ENCODE assay signal across 7 mouse cellular contexts in genomic region chr17:42876904-42877425, GRCm38 (mm10). TPM values are rescaled to one million over a fixed set of nuclear protein-coding genes. Genes with fewer than 3 reads are reported as not detected.
DNase-seq lines count a peak whose midpoint lies in the region; ATAC-seq and TF ChIP-seq lines count a peak whose summit lies in the region.

No protein-coding gene starts in this region.

- peak overlapping the region; percentile 91 for H3K4me2 ChIP-seq in lung, postnatal 0 days (replicated peaks; ENCODE audit: low read depth, low read length)
- peak overlapping the region; percentile 67 for H3K4me2 ChIP-seq in embryonic facial prominence, embryonic 15.5 days (replicated peaks)
- peak overlapping the region; percentile 77 for H3K4me2 ChIP-seq in limb, embryonic 11.5 days (ENCODE audit: low read depth, severe bottlenecking)
- peak overlapping the region; percentile 68 for H3K4me2 ChIP-seq in stomach, embryonic 14.5 days (replicated peaks; ENCODE audit: low read depth, low read length)

- 11% methylated on average over 13 of the region's 13 CpGs for WGBS in lung, postnatal 0 days
- 24% methylated on average over 13 of the region's 13 CpGs for WGBS in embryonic facial prominence, embryonic 15.5 days
- 36% methylated on average over 13 of the region's 13 CpGs for WGBS in limb, embryonic 11.5 days
- 25% methylated on average over 13 of the region's 13 CpGs for WGBS in stomach, embryonic 14.5 days

- no peaks in the 10 kb centered on the region for H3K27me3 ChIP-seq in lung, postnatal 0 days (replicated peaks; ENCODE audit: insufficient read depth, low read length)
- H3K27me3 ChIP-seq in embryonic facial prominence, embryonic 15.5 days, result no peaks in the 10 kb centered on the region
- H3K27me3 ChIP-seq in limb, embryonic 11.5 days (ENCODE audit: control insufficient read depth, insufficient read depth, low read length), result no peaks in the 10 kb centered on the region
- H3K27me3 ChIP-seq in stomach, embryonic 14.5 days (ENCODE audit: control insufficient read depth, insufficient read depth, low read length), result no peaks in the 10 kb centered on the region

- H3K36me3 ChIP-seq in lung, postnatal 0 days (ENCODE audit: insufficient read depth, low read length), result no peaks in the 10 kb centered on the region
- H3K36me3 ChIP-seq in embryonic facial prominence, embryonic 15.5 days, result no peaks in the 10 kb centered on the region
- H3K36me3 ChIP-seq in limb, embryonic 11.5 days (ENCODE audit: control insufficient read depth, insufficient read depth, low read length), result no peaks in the 10 kb centered on the region
- H3K36me3 ChIP-seq in stomach, embryonic 14.5 days (ENCODE audit: control insufficient read depth, insufficient read depth, low read length), result no peaks in the 10 kb centered on the region

- peak overlapping the region; percentile 96 for H3K9ac ChIP-seq in lung, postnatal 0 days (replicated peaks; ENCODE audit: low read depth)
- peak overlapping the region; percentile 95; the same call in 1 of the 2 replicates for H3K9ac ChIP-seq in embryonic facial prominence, embryonic 15.5 days
- H3K9ac ChIP-seq in limb, embryonic 11.5 days (ENCODE audit: low read length), result no peak overlapping the region
- H3K9ac ChIP-seq in stomach, embryonic 14.5 days (replicated peaks; ENCODE audit: low read depth, low read length), result 0 out of 2 replicates have a peak overlapping the region, but pooled peaks have one; percentile 92

- 0 out of 2 replicates have a peak, but pooled peaks have one; percentile 13 for TF ChIP-seq EP300 in lung, postnatal 0 days (IDR thresholded peaks at IDR 0.05)

- no peaks in the 10 kb centered on the region; the same call in 1 of the 2 replicates for H3K4me1 ChIP-seq in lung, postnatal 0 days (ENCODE audit: insufficient read depth, low read depth, low read length)
- 0 out of 2 replicates have a peak, but pooled peaks cover 12% of the 10 kb centered on the region for H3K4me1 ChIP-seq in embryonic facial prominence, embryonic 15.5 days
- H3K4me1 ChIP-seq in limb, embryonic 11.5 days (ENCODE audit: control insufficient read depth, insufficient read depth, low read length), result peaks cover 6% of the 10 kb centered on the region; the same call in 1 of the 2 replicates
- H3K4me1 ChIP-seq in stomach, embryonic 14.5 days (ENCODE audit: control insufficient read depth, insufficient read depth, low read length), result peaks cover 4% of the 10 kb centered on the region; the same call in 1 of the 2 replicates

- DNase-seq in lung, postnatal 0 days (ENCODE audit: low spot score), result peak; percentile 42
- DNase-seq in lung, postnatal 36 days, result no peak
- DNase-seq in limb, embryonic 11.5 days (ENCODE audit: low spot score), result no peak
- no peak for DNase-seq in ovary, postnatal 10 days (ENCODE audit: low spot score)

- TF ChIP-seq CTCF in lung, postnatal 0 days (IDR thresholded peaks at IDR 0.05), result no peak

- H3K9me3 ChIP-seq in lung, postnatal 0 days (ENCODE audit: low read length), result no peaks in the 10 kb centered on the region
- H3K9me3 ChIP-seq in embryonic facial prominence, embryonic 15.5 days (replicated peaks), result no peaks in the 10 kb centered on the region
- H3K9me3 ChIP-seq in limb, embryonic 11.5 days (ENCODE audit: control insufficient read depth, low read length), result no peaks in the 10 kb centered on the region
- H3K9me3 ChIP-seq in stomach, embryonic 14.5 days (ENCODE audit: control insufficient read depth, low read depth, low read length), result no peaks in the 10 kb centered on the region

- peak overlapping the region; percentile 98 for H3K27ac ChIP-seq in lung, postnatal 0 days (ENCODE audit: low read length)
- H3K27ac ChIP-seq in embryonic facial prominence, embryonic 15.5 days (replicated peaks), result peak overlapping the region; percentile 95
- no peak overlapping the region for H3K27ac ChIP-seq in limb, embryonic 11.5 days (replicated peaks; ENCODE audit: low read depth, low read length)
- peak overlapping the region; percentile 96 for H3K27ac ChIP-seq in stomach, embryonic 14.5 days (ENCODE audit: low read length)

- H3K4me3 ChIP-seq in lung, postnatal 0 days (ENCODE audit: low read depth, low read length), result peak overlapping the region; percentile 94
- peak overlapping the region; percentile 95 for H3K4me3 ChIP-seq in embryonic facial prominence, embryonic 15.5 days (replicated peaks)
- peak overlapping the region; percentile 92 for H3K4me3 ChIP-seq in limb, embryonic 11.5 days (ENCODE audit: low read depth, low read length)
- H3K4me3 ChIP-seq in stomach, embryonic 14.5 days (ENCODE audit: low read depth, low read length), result peak overlapping the region; percentile 93

- ATAC-seq in lung, postnatal 0 days, result no peak
- ATAC-seq in embryonic facial prominence, embryonic 15.5 days (ENCODE audit: insufficient number of reproducible peaks, low FRiP score, low TSS enrichment, low read depth), result no peak
- no peak for ATAC-seq in limb, embryonic 11.5 days (ENCODE audit: insufficient number of reproducible peaks, low FRiP score, low TSS enrichment, low read depth)
- no peak for ATAC-seq in stomach, embryonic 14.5 days (ENCODE audit: insufficient number of reproducible peaks, insufficient read depth, low FRiP score, low read depth)
- no peak for ATAC-seq in megakaryocyte-erythroid progenitor cell, adult 5-6 weeks (replicated peaks; ENCODE audit: low FRiP score, low TSS enrichment, poor library complexity, severe bottlenecking)

RNA-seq across cellular contexts. Expression of gene Cd2ap, which starts 0.5 kb away (rescaled TPM):
- polyA plus RNA-seq in lung, postnatal 0 days (2015; fragmentation: Nextera tagmentation; extraction: Ambion mirVana), result 23.1 and 27.3 TPM in 2 replicates
- 23.5 and 26.4 TPM in 2 replicates for polyA plus RNA-seq in embryonic facial prominence, embryonic 15.5 days (2015; fragmentation: Nextera tagmentation; extraction: Ambion mirVana)
- 20.0 and 23.5 TPM in 2 replicates for polyA plus RNA-seq in limb, embryonic 11.5 days (2014; fragmentation: Nextera tagmentation; extraction: Ambion mirVana)
- polyA plus RNA-seq in stomach, embryonic 14.5 days (2014; fragmentation: Nextera tagmentation; extraction: Ambion mirVana), result 57.3 and 62.2 TPM in 2 replicates
- 15.0 and 15.9 TPM in 2 replicates for total RNA-seq in megakaryocyte-erythroid progenitor cell, adult 5-6 weeks (2014; fragmentation: Nextera tagmentation)
- 12.3 and 12.8 TPM in 2 replicates for total RNA-seq in megakaryocyte-erythroid progenitor cell, adult 5-6 weeks (2017)
